Mouse (Mus musculus) forebrain, embryonic 15.5 days (tissue): ENCODE results near the gene Ggt6. TPM values are rescaled to one million over a fixed set of nuclear protein-coding genes. Genes with fewer than 3 reads are reported as not detected.

ENCODE experiments used
- ATAC-seq: fragments of 200-750 bp; cut with Nextera tagmentation; replicated peaks from 2 replicates; pipeline ENCODE4 v1.8.0; 2017; ENCODE audit warnings: mild to moderate bottlenecking, moderate TSS enrichment, moderate library complexity
- H3K27ac ChIP-seq: fragments of 300-500 bp; sonication (generic); replicated peaks from 2 replicates; pipeline ENCODE4 v1.5.1; 2015; ENCODE audit warnings: mild to moderate bottlenecking, inconsistent platforms
- H3K27me3 ChIP-seq: fragments of 300-500 bp; sonication (generic); 2 replicates; pipeline ENCODE4 v1.6.1; 2015; ENCODE audit warnings: inconsistent platforms
- H3K36me3 ChIP-seq: fragments of 300-500 bp; sonication (generic); 2 replicates; pipeline ENCODE4 v1.6.1; 2015; ENCODE audit warnings: mild to moderate bottlenecking, inconsistent platforms
- H3K4me1 ChIP-seq: fragments of 300-500 bp; sonication (generic); 2 replicates; pipeline ENCODE4 v1.6.1; 2015; ENCODE audit warnings: inconsistent platforms
- H3K4me2 ChIP-seq: fragments of 300-500 bp; sonication (generic); replicated peaks from 2 replicates; pipeline ENCODE4 v1.6.1; 2015; ENCODE audit warnings: mild to moderate bottlenecking, inconsistent platforms
- H3K4me3 ChIP-seq: fragments of 300-500 bp; sonication (generic); 2 replicates; pipeline ENCODE4 v1.5.1; 2015; ENCODE audit warnings: mild to moderate bottlenecking, inconsistent platforms
- H3K9ac ChIP-seq: fragments of 300-500 bp; sonication (generic); replicated peaks from 2 replicates; pipeline ENCODE4 v1.6.1; 2015; ENCODE audit warnings: mild to moderate bottlenecking, inconsistent platforms
- H3K9me3 ChIP-seq: fragments of 300-500 bp; sonication (generic); 2 replicates; pipeline ENCODE4 v1.6.1; 2016; ENCODE audit warnings: inconsistent platforms
- WGBS: fragments of 180-500 bp; shearing (Covaris S2); methylation state at CpG from one replicate; pipeline ENCODE4 v1.1.7; 2015; ENCODE audit warnings: mixed read lengths; 5-methylcytosine and 5-hydroxymethylcytosine counted together
- polyA plus RNA-seq: library from polyadenylated mRNA; unstranded; fragments of >200 nt; fragmentation: Nextera tagmentation; extraction: Ambion mirVana; gene quantifications from 2 replicates; pipeline ENCODE4 v1.2.1, GENCODE M21; 2015

The Ggt6 gene
- polyA plus RNA-seq, 1 experiment from 2014 or later, result not detected

- Histone ChIP-seq H3K9ac (no peak overlapping the region), H3K36me3 (peaks cover 68% of the 10 kb centered on the region), H3K4me2 (no peak overlapping the region), H3K4me1 (peaks cover 7% of the 10 kb centered on the region), H3K4me3 (no peak overlapping the region), H3K27me3 (no peaks in the 10 kb centered on the region), H3K27ac (no peak overlapping the region), H3K9me3 (no peaks in the 10 kb centered on the region)
- no peak for ATAC-seq
- WGBS, result 85% methylated on average over 3 of the region's 3 CpGs
These were observed 16.9 kb downstream of the Ggt6 start for GRCm38 (mm10) chr11:72452140-72452665.

- no peak overlapping the region for H3K27ac ChIP-seq
- H3K9me3 ChIP-seq, result no peaks in the 10 kb centered on the region
- peaks cover 58% of the 10 kb centered on the region for H3K36me3 ChIP-seq
- no peak overlapping the region for H3K9ac ChIP-seq
- no peak overlapping the region for H3K4me2 ChIP-seq
- peaks cover 7% of the 10 kb centered on the region for H3K4me1 ChIP-seq
- H3K4me3 ChIP-seq, result no peak overlapping the region
- no peak for ATAC-seq
- H3K27me3 ChIP-seq, result no peaks in the 10 kb centered on the region
- 64% methylated on average over 15 of the region's 15 CpGs for WGBS
These were observed 18.0 kb downstream of the Ggt6 start for GRCm38 (mm10) chr11:72453105-72453953.

GRCm38 (mm10) chr11:72455694-72456093 is 20.4 kb downstream of the Ggt6 start:
- WGBS, result 21% methylated on average over 5 of the region's 5 CpGs
- Histone ChIP-seq H3K27ac (0 out of 2 replicates have a peak overlapping the region, but pooled peaks have one; percentile 7), H3K36me3 (peaks cover 34% of the 10 kb centered on the region), H3K4me3 (no peak overlapping the region), H3K4me1 (peaks cover 7% of the 10 kb centered on the region), H3K4me2 (no peak overlapping the region), H3K9ac (no peak overlapping the region), H3K27me3 (no peaks in the 10 kb centered on the region), H3K9me3 (no peaks in the 10 kb centered on the region)
- 0 out of 2 replicates have a peak, but pooled peaks have one; percentile 41 for ATAC-seq

- H3K27me3 ChIP-seq, result no peaks in the 10 kb centered on the region
- peaks cover 13% of the 10 kb centered on the region for H3K36me3 ChIP-seq
- no peak overlapping the region for H3K4me3 ChIP-seq
- H3K4me1 ChIP-seq, result peaks cover 7% of the 10 kb centered on the region
- H3K4me2 ChIP-seq, result no peak overlapping the region
- no peaks in the 10 kb centered on the region for H3K9me3 ChIP-seq
- ATAC-seq, result no peak
- H3K27ac ChIP-seq, result no peak overlapping the region
- WGBS, result 78% methylated on average over 12 of the region's 12 CpGs
- no peak overlapping the region for H3K9ac ChIP-seq
These were observed 22.7 kb downstream of the Ggt6 start for GRCm38 (mm10) chr11:72457995-72458496.

GRCm38 (mm10) chr11:72458502-72458901 is 23.2 kb downstream of the Ggt6 start:
- no peak overlapping the region for H3K9ac ChIP-seq
- WGBS, result 83% methylated on average over 3 of the region's 3 CpGs

GRCm38 (mm10) chr11:72461500-72461981 is 26.2 kb downstream of the Ggt6 start:
- Histone ChIP-seq H3K9ac (no peak overlapping the region), H3K27ac (no peak overlapping the region), H3K36me3 (peaks cover 5% of the 10 kb centered on the region; the same call in 1 of the 2 replicates), H3K27me3 (no peaks in the 10 kb centered on the region), H3K4me1 (no peaks in the 10 kb centered on the region), H3K9me3 (no peaks in the 10 kb centered on the region), H3K4me3 (no peak overlapping the region), H3K4me2 (no peak overlapping the region)
- no peak for ATAC-seq
- WGBS, result 63% methylated on average over 5 of the region's 5 CpGs

More at GRCm38 (mm10) chr11:72458502-72458901, 23.2 kb downstream of the Ggt6 start:
- Histone ChIP-seq H3K36me3 (peaks cover 11% of the 10 kb centered on the region; the same call in 1 of the 2 replicates), H3K4me3 (no peak overlapping the region), H3K27ac (0 out of 2 replicates have a peak overlapping the region, but pooled peaks have one; percentile 18), H3K27me3 (no peaks in the 10 kb centered on the region), H3K4me2 (no peak overlapping the region), H3K4me1 (peaks cover 7% of the 10 kb centered on the region), H3K9me3 (no peaks in the 10 kb centered on the region)
- ATAC-seq, result no peak

GRCm38 (mm10) chr11:72464821-72465220 is 29.5 kb downstream of the Ggt6 start:
- Histone ChIP-seq H3K27me3 (no peaks in the 10 kb centered on the region), H3K36me3 (no peaks in the 10 kb centered on the region), H3K4me3 (no peak overlapping the region), H3K4me1 (peaks cover 9% of the 10 kb centered on the region), H3K27ac (no peak overlapping the region), H3K9me3 (no peaks in the 10 kb centered on the region), H3K9ac (no peak overlapping the region), H3K4me2 (no peak overlapping the region)
- no peak for ATAC-seq
- 26% methylated on average over 3 of the region's 3 CpGs for WGBS

- Histone ChIP-seq H3K27me3 (no peaks in the 10 kb centered on the region), H3K27ac (no peak overlapping the region), H3K4me1 (peaks cover 9% of the 10 kb centered on the region), H3K9ac (no peak overlapping the region), H3K4me2 (no peak overlapping the region), H3K9me3 (no peaks in the 10 kb centered on the region), H3K36me3 (no peaks in the 10 kb centered on the region), H3K4me3 (no peak overlapping the region)
- 77% methylated on average over 11 of the region's 11 CpGs for WGBS
- ATAC-seq, result no peak
These were observed 30.8 kb downstream of the Ggt6 start for GRCm38 (mm10) chr11:72465978-72466693.

GRCm38 (mm10) chr11:72466694-72467507 is 31.6 kb downstream of the Ggt6 start:
- no peak overlapping the region for H3K4me2 ChIP-seq
- H3K36me3 ChIP-seq, result no peaks in the 10 kb centered on the region
- H3K4me1 ChIP-seq, result peaks cover 9% of the 10 kb centered on the region
- H3K27ac ChIP-seq, result no peak overlapping the region
- no peak overlapping the region for H3K9ac ChIP-seq
- 65% methylated on average over 11 of the region's 11 CpGs for WGBS
- ATAC-seq, result no peak
- no peaks in the 10 kb centered on the region for H3K27me3 ChIP-seq
- no peaks in the 10 kb centered on the region for H3K9me3 ChIP-seq
- H3K4me3 ChIP-seq, result no peak overlapping the region

GRCm38 (mm10) chr11:72468525-72468924 is 33.2 kb downstream of the Ggt6 start:
- Histone ChIP-seq H3K27ac (no peak overlapping the region), H3K4me2 (no peak overlapping the region), H3K9ac (no peak overlapping the region), H3K27me3 (no peaks in the 10 kb centered on the region), H3K4me1 (peaks cover 9% of the 10 kb centered on the region), H3K9me3 (no peaks in the 10 kb centered on the region), H3K36me3 (no peaks in the 10 kb centered on the region), H3K4me3 (no peak overlapping the region)
- no peak for ATAC-seq
- WGBS, result 76% methylated on average over 5 of the region's 5 CpGs

- Histone ChIP-seq H3K36me3 (no peaks in the 10 kb centered on the region), H3K27me3 (no peaks in the 10 kb centered on the region)
- ATAC-seq, result peak; percentile 56; the same call in 1 of the 2 replicates
These were observed 33.9 kb downstream of the Ggt6 start for GRCm38 (mm10) chr11:72469217-72469616.

More at GRCm38 (mm10) chr11:72469217-72469616, 33.9 kb downstream of the Ggt6 start:
- H3K4me1 ChIP-seq, result peaks cover 9% of the 10 kb centered on the region
- H3K9ac ChIP-seq, result no peak overlapping the region
- H3K9me3 ChIP-seq, result no peaks in the 10 kb centered on the region
- 0 out of 2 replicates have a peak overlapping the region, but pooled peaks have one; percentile 20 for H3K27ac ChIP-seq
- no peak overlapping the region for H3K4me3 ChIP-seq
- H3K4me2 ChIP-seq, result no peak overlapping the region
- WGBS, result 28% methylated on average over 5 of the region's 5 CpGs
